Mouse (Mus musculus): ENCODE results near the gene Mfn1. TPM values are rescaled to one million over a fixed set of nuclear protein-coding genes. Genes with fewer than 3 reads are reported as not detected.

Mfn1 gene
- total RNA-seq, 2 experiments from 2014 or later, result 99.2 to 103 TPM

DNA sequence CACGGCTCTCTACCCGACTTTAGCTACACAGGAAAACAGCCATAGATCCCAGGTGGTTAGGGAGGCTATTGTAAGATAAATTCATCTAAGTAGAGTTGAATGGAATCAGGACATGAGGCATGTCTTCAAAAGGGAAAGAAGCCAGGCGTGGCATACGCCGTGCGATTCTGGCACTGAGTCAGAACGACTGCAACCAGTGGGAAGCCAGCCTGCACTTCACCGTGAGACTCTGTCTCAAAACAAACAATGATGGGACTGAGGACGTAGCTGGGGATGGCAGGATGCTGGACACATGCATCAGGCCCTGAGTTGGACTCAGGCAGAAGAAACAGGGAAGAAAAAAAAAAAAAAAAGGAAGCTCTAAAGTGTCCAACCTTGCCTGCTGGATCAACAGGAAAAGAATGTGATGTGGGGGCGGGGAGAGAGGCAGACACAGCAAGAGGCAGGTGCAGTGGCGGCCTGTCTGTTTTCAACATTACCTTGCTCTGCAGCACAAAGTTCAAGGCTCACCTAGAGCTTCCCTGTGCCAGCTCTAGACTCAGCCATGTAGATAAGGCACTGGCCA, 82.4 kb downstream of the Mfn1 start:
- DNase-seq, result no peak

DNA sequence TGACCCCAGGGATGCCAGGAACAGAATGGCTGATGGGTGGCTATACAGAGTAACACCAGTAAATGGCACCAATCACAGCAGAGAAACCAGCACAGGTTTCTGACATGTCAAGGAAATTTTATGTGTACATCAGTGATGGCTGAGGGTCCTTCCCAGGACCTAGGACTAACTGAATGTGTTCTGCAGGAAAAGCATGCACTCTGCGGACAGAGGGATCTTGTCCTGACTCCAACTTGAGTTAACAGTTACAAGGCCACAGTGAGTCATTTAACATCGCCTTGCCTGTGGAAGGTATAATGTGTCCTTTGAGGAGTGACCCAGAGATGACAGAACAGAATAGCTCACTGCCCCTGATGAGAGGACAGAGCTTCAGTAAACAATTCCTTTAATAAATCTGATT, 85.5 kb downstream of the Mfn1 start:
- DNase-seq, result no peak

DNA sequence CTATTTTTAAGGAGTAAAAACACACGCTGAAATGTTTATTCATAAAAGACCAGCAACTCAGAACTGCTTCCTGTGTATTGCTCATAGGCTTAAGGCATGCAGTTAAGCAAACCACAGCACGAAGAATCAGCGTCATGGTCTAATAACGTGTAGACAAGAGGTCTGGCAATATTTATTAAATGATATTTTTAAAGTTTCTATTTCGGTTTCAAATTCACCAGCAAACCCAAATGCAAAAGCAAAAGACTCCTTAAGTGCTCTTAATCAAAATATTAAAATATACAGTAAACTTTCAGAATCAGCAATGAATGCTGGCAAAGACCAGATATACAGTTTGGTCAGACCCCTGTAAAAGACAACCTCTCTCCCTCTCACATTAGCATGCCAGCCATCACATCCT, 86.1 kb downstream of the Mfn1 start:
- DNase-seq, result no peak

DNA sequence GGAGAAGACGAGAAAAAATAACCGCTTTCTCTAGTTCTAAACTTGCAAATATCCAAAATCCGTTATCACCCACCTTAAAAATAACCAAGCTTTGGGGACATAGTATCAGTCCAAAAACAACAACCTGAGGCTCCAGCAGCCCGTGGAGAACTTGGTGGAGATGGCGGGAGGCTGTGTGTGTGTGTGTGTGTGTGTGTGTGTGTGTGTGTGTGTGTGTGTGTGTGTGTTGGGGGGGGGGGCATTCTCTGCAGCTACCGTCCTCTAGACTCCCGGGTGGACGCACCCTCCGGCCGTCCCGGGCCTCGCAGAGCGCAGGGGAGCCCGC, 86.7 kb downstream of the Mfn1 start:
- no peak for DNase-seq

DNA sequence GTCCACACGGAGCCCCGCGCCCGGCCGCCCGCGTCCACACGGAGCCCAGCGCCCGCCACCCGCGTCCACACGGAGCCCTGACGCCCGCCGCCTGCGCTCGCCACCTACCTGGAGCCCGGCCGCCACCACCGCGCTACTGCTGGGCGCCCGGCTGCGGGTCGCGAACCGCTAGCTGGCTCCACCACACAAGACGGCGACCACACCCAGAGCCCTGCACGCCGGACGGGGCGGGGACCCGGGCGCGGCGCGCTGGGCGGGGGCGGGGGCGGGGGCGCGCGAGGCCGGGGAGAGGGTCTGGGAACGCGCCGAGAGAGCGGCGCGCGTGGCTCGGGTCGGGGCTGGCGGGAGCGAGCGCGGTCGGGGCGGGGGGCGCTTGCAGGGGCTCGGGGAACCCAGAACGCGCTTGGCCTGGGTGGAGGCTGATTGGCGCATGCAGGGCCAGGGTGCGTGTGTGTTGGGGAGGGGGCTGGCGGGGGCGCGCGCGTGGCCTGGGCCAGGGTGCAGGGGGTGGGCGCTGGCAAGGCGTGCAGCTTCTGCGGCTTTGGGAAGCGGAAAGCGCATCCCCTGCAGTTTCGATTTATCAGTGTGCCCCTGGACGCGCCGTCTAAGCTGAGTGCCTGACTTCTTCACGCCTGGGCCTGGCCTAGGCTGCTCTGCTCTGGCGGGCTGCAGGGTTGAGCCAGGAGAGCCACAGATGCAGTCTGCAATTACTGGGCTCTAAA, 87.2 kb downstream of the Mfn1 start, which contains the start of gene Gnb4:
TSS of gene Gnb4 (minus strand) at position 255 of the 722 bp plus-strand sequence.
- DNase-seq, result peak; percentile 53

DNA sequence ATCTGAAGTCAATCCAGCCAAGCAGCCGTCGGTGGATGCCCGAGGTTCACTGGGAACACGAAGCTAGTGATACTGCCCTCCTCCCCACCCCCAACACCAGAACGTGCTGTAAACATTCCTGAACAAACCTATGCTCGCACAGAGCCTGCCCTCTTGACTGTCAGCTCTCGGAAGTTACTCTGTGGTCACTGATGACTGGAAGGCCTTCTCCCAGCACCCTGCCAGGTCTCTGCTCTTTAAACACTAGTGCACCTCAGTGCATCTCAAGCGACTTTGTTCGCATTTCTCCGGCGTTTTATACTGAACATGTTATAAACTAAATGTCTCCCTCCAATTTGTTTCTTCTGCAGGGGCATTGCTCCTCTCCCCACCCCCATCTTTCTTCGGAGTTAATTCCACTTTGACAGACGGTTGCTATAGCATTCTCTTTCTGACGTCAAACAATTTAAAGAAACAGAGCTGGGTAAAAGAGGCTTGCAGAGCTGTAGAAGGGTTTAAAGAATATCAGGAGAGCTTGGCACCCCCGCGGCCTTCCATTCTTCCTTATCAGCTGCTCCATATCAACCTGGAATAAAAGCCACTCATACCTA, 87.9 kb downstream of the Mfn1 start:
- no peak for DNase-seq

DNA sequence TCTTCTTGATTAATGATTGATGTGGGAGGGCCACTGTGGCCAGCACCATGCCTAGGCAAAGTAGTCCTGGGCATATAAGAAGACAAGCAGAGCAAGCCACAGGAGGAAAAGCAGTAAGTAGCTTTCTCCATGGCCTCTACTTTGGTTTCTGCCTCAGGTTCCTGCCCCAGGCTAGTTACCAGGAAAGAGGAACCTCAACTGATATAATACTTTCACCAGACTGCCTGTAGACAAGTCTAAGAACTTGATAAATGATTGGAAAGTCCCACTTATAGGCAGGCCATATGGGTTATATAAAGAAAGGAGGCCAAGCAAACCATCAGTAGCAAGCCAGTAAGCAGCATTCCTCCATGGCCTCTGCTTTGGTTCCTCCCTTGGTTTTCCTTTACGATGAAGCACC, 92.4 kb downstream of the Mfn1 start:
- DNase-seq, result no peak

DNA sequence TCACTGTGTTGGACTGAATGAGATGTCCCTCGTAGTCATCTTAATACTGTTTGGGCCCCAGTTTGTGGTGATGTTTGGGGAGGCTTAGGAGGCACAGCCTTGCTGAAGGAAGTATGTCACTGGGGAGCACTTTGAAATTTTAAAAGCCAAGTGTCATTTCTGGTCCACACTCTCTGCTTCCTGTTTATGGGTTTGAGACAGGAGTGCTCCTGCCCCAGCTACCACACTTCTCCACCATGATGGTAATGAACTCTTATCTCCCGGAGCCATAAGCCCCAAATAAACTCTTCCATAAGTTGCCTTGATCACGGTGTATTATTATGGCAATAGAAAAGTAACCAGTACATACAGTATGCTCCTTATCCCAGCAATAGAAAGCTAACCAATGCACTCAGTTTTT, 92.8 kb downstream of the Mfn1 start:
- no peak for DNase-seq

DNA sequence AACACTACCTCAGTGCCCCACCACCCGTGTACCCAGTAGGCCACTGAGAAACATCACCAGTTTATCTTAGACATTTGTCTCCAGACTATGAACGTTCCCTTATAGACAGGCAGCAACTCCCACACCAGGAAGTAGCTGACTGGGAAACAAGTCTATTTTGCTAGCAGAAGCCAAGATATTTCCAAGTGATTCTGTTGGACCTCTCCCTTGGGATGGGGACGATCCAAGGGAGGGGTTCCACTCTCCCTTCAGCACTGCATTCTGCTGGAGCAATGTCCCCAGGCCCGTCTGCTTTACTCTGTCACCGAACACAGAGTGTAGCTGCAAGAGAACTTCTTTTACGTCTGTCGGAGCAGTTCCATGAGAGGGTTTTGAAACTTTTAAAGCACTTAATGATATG, 98.9 kb downstream of the Mfn1 start:
- no peak for DNase-seq

Other genes with a start within 250 kb of the Mfn1 start
- 10 to 100 TPM; 11.2 to 13.2 TPM for gene Zmat3, start 163.5 kb upstream of the Mfn1 start, total RNA-seq (2021)
- gene Pik3ca, start 131.8 kb upstream of the Mfn1 start, total RNA-seq (2021), result 10 to 100 TPM; 46.5 to 52.0 TPM
- gene Kcnmb3, start 37.2 kb upstream of the Mfn1 start, total RNA-seq (2021), result under 1 TPM in 1 of 2 experiments, not detected in 1; 0.25 TPM
- gene Zfp639, start 19.2 kb upstream of the Mfn1 start, total RNA-seq (2021), result 10 to 100 TPM; 22.8 to 27.1 TPM
- gene Gnb4, start 87.1 kb downstream of the Mfn1 start, total RNA-seq (2021), result 10 to 100 TPM; 26.5 to 30.2 TPM
- gene Actl6a, start 176.8 kb downstream of the Mfn1 start, total RNA-seq (2021), result 10 to 100 TPM; 27.3 to 30.7 TPM
- 100 to 1,000 TPM; 393 to 444 TPM for gene Ndufb5, start 207.5 kb downstream of the Mfn1 start, total RNA-seq (2021)
- 10 to 100 TPM; 31.1 to 34.7 TPM for gene Mrpl47, start 208.1 kb downstream of the Mfn1 start, total RNA-seq (2021)